Comparison of ENCODE assay signal across 28 mouse cellular contexts in the genomic region with DNA sequence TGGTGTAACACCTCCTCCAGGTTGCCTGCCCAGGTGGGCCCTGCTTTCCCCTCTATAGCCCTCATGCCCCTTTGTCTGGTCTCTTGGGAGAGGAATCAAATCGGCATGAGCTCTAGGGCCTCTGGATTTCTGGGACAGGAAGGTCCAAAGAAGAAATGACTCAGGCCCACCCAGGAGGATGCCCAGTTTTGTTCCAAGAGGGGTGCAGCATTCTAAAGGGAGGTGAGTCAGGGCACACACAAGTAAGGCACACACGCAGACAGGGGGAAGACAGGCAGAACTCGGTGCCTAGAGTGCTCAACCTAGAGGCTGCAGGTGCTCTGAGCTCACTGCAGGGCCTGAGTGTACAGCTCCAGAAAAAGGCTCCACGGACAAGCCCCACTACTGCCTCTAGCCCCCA. TPM values are rescaled to one million over a fixed set of nuclear protein-coding genes. Genes with fewer than 3 reads are reported as not detected.
DNase-seq lines count a peak whose midpoint lies in the region; ATAC-seq and TF ChIP-seq lines count a peak whose summit lies in the region.
"Had no signal": no experiment of that assay in that cellular context is flagged by ENCODE, and none has a peak within 500 bp of the region (broad histone marks: within the 10 kb centered on the region; RNA-seq: fewer than 3 reads in every experiment).

No protein-coding gene starts in this region.

- 89% methylated on average over 4 of the region's 4 CpGs for WGBS in forebrain, embryonic 10.5 days
- 76% methylated on average over 4 of the region's 4 CpGs for WGBS in forebrain, embryonic 14.5 days
- 55% methylated on average over 4 of the region's 4 CpGs for WGBS in lung, postnatal 0 days

- ATAC-seq in forebrain, embryonic 14.5 days, result no peak
- ATAC-seq in lung, postnatal 0 days, result 0 out of 2 replicates have a peak, but pooled peaks have one; percentile 3
- ATAC-seq: CD4-positive, CD25-positive, alpha-beta regulatory T cell, adult 4 months; forebrain, embryonic 13.5 days; forebrain, postnatal 0 days; intestine, embryonic 15.5 days had no signal

- H3K4me1 ChIP-seq in forebrain, embryonic 10.5 days, result peaks cover 18% of the 10 kb centered on the region
- H3K4me1 ChIP-seq in forebrain, embryonic 14.5 days (ENCODE audit: control insufficient read depth, insufficient read depth, low read length), result peaks cover 1% of the 10 kb centered on the region
- no peaks in the 10 kb centered on the region for H3K4me1 ChIP-seq in lung, postnatal 0 days (ENCODE audit: insufficient read depth, low read depth, low read length)
- H3K4me1 ChIP-seq: embryonic facial prominence, embryonic 10.5 days; hindbrain, embryonic 15.5 days; intestine, embryonic 15.5 days had no signal

- TF ChIP-seq EP300 in lung, postnatal 0 days (IDR thresholded peaks at IDR 0.05), result no peak

- TF ChIP-seq CTCF in lung, postnatal 0 days (IDR thresholded peaks at IDR 0.05), result no peak

- H3K9me3 ChIP-seq in forebrain, embryonic 10.5 days, result no peaks in the 10 kb centered on the region
- H3K9me3 ChIP-seq in forebrain, embryonic 14.5 days (replicated peaks; ENCODE audit: control insufficient read depth, low read length), result no peaks in the 10 kb centered on the region
- no peaks in the 10 kb centered on the region for H3K9me3 ChIP-seq in lung, postnatal 0 days (ENCODE audit: low read length)
- H3K9me3 ChIP-seq: embryonic facial prominence, embryonic 10.5 days; embryonic facial prominence, embryonic 13.5 days; forebrain, embryonic 13.5 days; heart, embryonic 13.5 days; hindbrain, embryonic 12.5 days; hindbrain, embryonic 15.5 days; intestine, embryonic 15.5 days had no signal

- no peak overlapping the region for H3ac ChIP-seq in myocyte (ENCODE audit: control insufficient read depth, insufficient read length)

- 0 out of 2 replicates have a peak, but pooled peaks cover 7% of the 10 kb centered on the region for H3K27me3 ChIP-seq in forebrain, embryonic 10.5 days (ENCODE audit: poor library complexity, severe bottlenecking)
- no peaks in the 10 kb centered on the region for H3K27me3 ChIP-seq in forebrain, embryonic 14.5 days (replicated peaks; ENCODE audit: control insufficient read depth, insufficient read depth, low read length)
- no peaks in the 10 kb centered on the region for H3K27me3 ChIP-seq in lung, postnatal 0 days (replicated peaks; ENCODE audit: insufficient read depth, low read length)
- H3K27me3 ChIP-seq in myocyte (ENCODE audit: control insufficient read depth, insufficient read depth, insufficient read length), result no peaks in the 10 kb centered on the region
- H3K27me3 ChIP-seq: embryonic facial prominence, embryonic 13.5 days; forebrain, embryonic 13.5 days; heart, embryonic 13.5 days; hindbrain, embryonic 12.5 days; hindbrain, embryonic 15.5 days; intestine, embryonic 15.5 days had no signal

- H3K4me2 ChIP-seq in forebrain, embryonic 14.5 days (ENCODE audit: low read length), result no peak overlapping the region
- H3K4me2 ChIP-seq in lung, postnatal 0 days (replicated peaks; ENCODE audit: low read depth, low read length), result no peak overlapping the region
- H3K4me2 ChIP-seq in myocyte (ENCODE audit: low read depth), result peak overlapping the region; percentile 22
- H3K4me2 ChIP-seq: embryonic facial prominence, embryonic 13.5 days; forebrain, embryonic 13.5 days; heart, embryonic 13.5 days; hindbrain, embryonic 12.5 days; hindbrain, embryonic 15.5 days; intestine, embryonic 15.5 days had no signal

- no peak overlapping the region for H3K9ac ChIP-seq in forebrain, embryonic 14.5 days (ENCODE audit: low read length)
- no peak overlapping the region for H3K9ac ChIP-seq in lung, postnatal 0 days (replicated peaks; ENCODE audit: low read depth)
- H3K9ac ChIP-seq: embryonic facial prominence, embryonic 13.5 days; forebrain, embryonic 13.5 days; forebrain, postnatal 0 days; heart, embryonic 13.5 days; hindbrain, embryonic 12.5 days; hindbrain, embryonic 15.5 days; intestine, embryonic 15.5 days had no signal

- H3K4me3 ChIP-seq in forebrain, embryonic 10.5 days, result no peak overlapping the region
- no peak overlapping the region for H3K4me3 ChIP-seq in forebrain, embryonic 14.5 days (ENCODE audit: low read depth, low read length)
- no peak overlapping the region for H3K4me3 ChIP-seq in lung, postnatal 0 days (ENCODE audit: low read depth, low read length)
- no peak overlapping the region for H3K4me3 ChIP-seq in myocyte
- H3K4me3 ChIP-seq: embryonic facial prominence, embryonic 10.5 days; embryonic facial prominence, embryonic 13.5 days; erythroblast, embryonic 14.5 days; forebrain, embryonic 13.5 days; heart, embryonic 13.5 days; hindbrain, embryonic 12.5 days; hindbrain, embryonic 15.5 days; intestine, embryonic 15.5 days had no signal

- H3K27ac ChIP-seq in forebrain, embryonic 10.5 days, result 0 out of 2 replicates have a peak overlapping the region, but pooled peaks have one; percentile 8
- no peak overlapping the region for H3K27ac ChIP-seq in forebrain, embryonic 14.5 days (ENCODE audit: low read depth, low read length)
- no peak overlapping the region for H3K27ac ChIP-seq in lung, postnatal 0 days (ENCODE audit: low read length)
- H3K27ac ChIP-seq: embryonic facial prominence, embryonic 10.5 days; embryonic facial prominence, embryonic 13.5 days; forebrain, embryonic 13.5 days; heart, embryonic 13.5 days; hindbrain, embryonic 12.5 days; hindbrain, embryonic 15.5 days; intestine, embryonic 15.5 days had no signal

- DNase-seq in forebrain, embryonic 10.5 days (ENCODE audit: extremely low spot score, low spot score), result no peak
- no peak for DNase-seq in forebrain, embryonic 14.5 days (ENCODE audit: low spot score)
- DNase-seq in lung, postnatal 0 days (ENCODE audit: low spot score), result no peak
- no peak for DNase-seq in lung, postnatal 36 days
- DNase-seq in Muller cell, postnatal 12 days (ENCODE audit: inconsistent ontology term), result peak; percentile 58
- no peak for DNase-seq in frontal cortex, postnatal 10 days (ENCODE audit: low spot score in 2 of 2)
- no peak for DNase-seq in layer of hippocampus, postnatal 14 days (ENCODE audit: low spot score in 2 of 2)
- DNase-seq: adrenal gland, postnatal 10 days; cerebellum, adult 2 months; cerebellum, adult 9-11 months; cerebellum, postnatal 36 days; embryo, embryonic 11 days; forebrain, postnatal 0 days; gastrocnemius, postnatal 25 days; heart, adult 18-20 months; kidney, adult 11 months had no signal

- no peak for TF ChIP-seq POLR2A in myocyte (IDR thresholded peaks at IDR 0.05; ENCODE audit: insufficient read length, low read depth)

- H3K36me3 ChIP-seq in forebrain, embryonic 10.5 days (replicated peaks), result no peaks in the 10 kb centered on the region
- H3K36me3 ChIP-seq in forebrain, embryonic 14.5 days (ENCODE audit: control insufficient read depth, insufficient read depth, low read length), result no peaks in the 10 kb centered on the region
- no peaks in the 10 kb centered on the region for H3K36me3 ChIP-seq in lung, postnatal 0 days (ENCODE audit: insufficient read depth, low read length)
- H3K36me3 ChIP-seq in myocyte (ENCODE audit: control insufficient read depth, insufficient read depth), result no peaks in the 10 kb centered on the region
- H3K36me3 ChIP-seq: embryonic facial prominence, embryonic 10.5 days; embryonic facial prominence, embryonic 13.5 days; G1E; heart, embryonic 13.5 days; hindbrain, embryonic 12.5 days; hindbrain, embryonic 15.5 days; intestine, embryonic 15.5 days had no signal

- no peaks in the 10 kb centered on the region for H3K79me2 ChIP-seq in myocyte (ENCODE audit: control insufficient read depth, insufficient read depth)

TF ChIP-seq in myocyte, 11 proteins besides CTCF, POLR2A, EP300 and RAD21:
- TF ChIP-seq MYOD1 (IDR thresholded peaks at IDR 0.05; ENCODE audit: control insufficient read depth in 1 of 3, insufficient read length in 2 of 3, low read depth in 2 of 3) (no peak), E2F4 (IDR thresholded peaks at IDR 0.05; ENCODE audit: insufficient read depth) (no peak), POLR2AphosphoS2 (IDR thresholded peaks at IDR 0.05; ENCODE audit: insufficient read length, low read depth) (no peak), CEBPB (IDR thresholded peaks at IDR 0.05; ENCODE audit: insufficient read depth, poor library complexity, severe bottlenecking) (no peak), MYOG (IDR thresholded peaks at IDR 0.05; ENCODE audit: control insufficient read depth in 1 of 3, insufficient read depth in 1 of 3, insufficient read length in 2 of 3, low read depth in 2 of 3) (no peak), MAX (IDR thresholded peaks at IDR 0.05; ENCODE audit: low read depth) (no peak), TCF3 (IDR thresholded peaks at IDR 0.05; ENCODE audit: insufficient read length, low read depth) (no peak), TCF12 (IDR thresholded peaks at IDR 0.05; ENCODE audit: insufficient read depth, poor library complexity, severe bottlenecking) (no peak), USF1 (IDR thresholded peaks at IDR 0.05; ENCODE audit: low read depth) (no peak), SRF (IDR thresholded peaks at IDR 0.05; ENCODE audit: control insufficient read depth, insufficient read length, low read depth) (no peak), REST (IDR thresholded peaks at IDR 0.05; ENCODE audit: insufficient read depth, insufficient read length) (no peak)

RNA-seq across cellular contexts. Expression of gene Inhbb, which starts 17.7 kb away (rescaled TPM):
- polyA plus RNA-seq in forebrain, embryonic 10.5 days (2016; fragmentation: Nextera tagmentation; extraction: Ambion mirVana), result 0.05 and 0.09 TPM in 2 replicates
- 3.9 and 4.2 TPM in 2 replicates for polyA plus RNA-seq in forebrain, embryonic 14.5 days (2014; fragmentation: Nextera tagmentation; extraction: Ambion mirVana)
- 2.4 and 2.9 TPM in 2 replicates for polyA plus RNA-seq in lung, postnatal 0 days (2015; fragmentation: Nextera tagmentation; extraction: Ambion mirVana)
- polyA plus RNA-seq in myocyte (2012; fragmentation: generic; extraction: Trizol), result 8.3 TPM
- 10 to 100 TPM in 1 of 2 experiments, 1 to 10 TPM in 1; 9.8 to 11.3 TPM for total RNA-seq in layer of hippocampus, postnatal 14 days (2021)
- total RNA-seq: hematopoietic stem cell, adult 5-6 weeks had no signal
- polyA plus RNA-seq: CD4-positive, CD25-positive, alpha-beta regulatory T cell, adult 4 months; G1E had no signal
